Mouse (Mus musculus): ENCODE measurements around the gene Pcp4.

Gene Pcp4

DNA sequence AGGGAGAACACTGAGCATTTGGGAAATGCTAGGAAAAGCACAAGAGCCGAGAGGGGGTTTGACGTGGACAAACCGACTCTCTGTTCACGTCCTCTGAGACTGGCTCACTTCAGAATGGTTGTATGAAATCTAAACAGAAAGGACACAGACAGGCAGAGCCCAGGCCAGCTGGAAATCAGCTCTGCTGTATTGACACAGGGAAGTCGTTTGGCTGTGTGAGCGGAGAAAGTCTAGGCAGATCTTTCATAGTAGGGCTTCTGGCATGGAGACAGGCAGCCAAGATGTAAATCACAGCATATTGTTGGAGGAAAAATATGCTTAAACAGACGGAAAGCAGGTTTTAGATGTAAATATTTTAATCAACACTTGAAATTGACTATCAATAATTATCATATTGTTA is 5.4 kb downstream of the Pcp4 start:
- ChIA-PET POLR2A (no interaction called here), CTCF (interaction anchor here in 2 of 4 experiments (0.6 kb wide), 2 partner anchors 758 to 1025 kb away, joined by 4 to 5 read pairs; no protein-coding TSS in a partner anchor)

DNA sequence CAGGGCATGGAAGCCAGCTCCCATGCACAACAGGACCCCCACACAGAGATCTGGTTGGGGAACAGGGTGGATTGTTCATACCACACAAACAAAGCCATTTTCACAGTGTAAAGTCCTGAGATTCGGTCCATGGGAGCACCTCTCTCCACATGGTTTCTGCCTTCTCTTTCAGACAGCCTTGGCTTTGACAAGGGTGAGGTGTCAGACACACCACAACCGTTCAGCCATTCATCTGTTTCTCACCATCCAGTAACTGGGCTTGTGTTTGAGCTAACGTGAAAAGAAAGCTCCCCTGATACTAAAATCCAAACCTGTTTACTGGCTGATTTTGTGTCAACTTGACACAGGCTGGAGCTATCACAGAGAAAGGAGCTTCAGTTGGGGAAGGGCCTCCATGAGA is 6.8 kb downstream of the Pcp4 start:
- ChIA-PET CTCF (interaction anchor here in 1 of 4 experiments (0.7 kb wide), 1 partner anchor 166 kb away, joined by 8 read pairs; no protein-coding TSS in a partner anchor), POLR2A (interaction anchor here in 1 of 4 experiments (0.6 to 0.9 kb wide), 2 partner anchors 12 to 264 kb away, joined by 3 read pairs; no protein-coding TSS in a partner anchor)

DNA sequence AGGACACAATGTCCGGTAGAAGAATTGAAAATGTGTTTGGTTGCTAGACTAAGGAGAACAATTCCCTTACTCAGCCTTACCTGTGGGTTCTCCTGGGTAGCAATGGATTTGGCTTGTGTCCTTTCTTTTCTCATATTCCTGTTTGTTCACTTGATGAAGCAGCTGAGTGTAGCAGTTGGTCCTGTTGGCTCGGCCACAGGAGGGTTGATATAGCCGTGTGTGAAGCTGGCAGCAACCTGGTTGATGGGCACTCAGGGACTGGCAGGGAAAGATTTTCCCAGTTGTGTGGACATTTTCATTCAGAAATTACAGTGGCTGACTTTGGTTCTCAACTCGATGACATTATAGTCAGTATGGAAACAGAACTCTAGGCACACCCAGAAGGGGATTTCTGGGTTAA is 14.4 kb downstream of the Pcp4 start:
- POLR2A ChIA-PET, result no interaction called here
- CTCF ChIA-PET, result no interaction called here

DNA sequence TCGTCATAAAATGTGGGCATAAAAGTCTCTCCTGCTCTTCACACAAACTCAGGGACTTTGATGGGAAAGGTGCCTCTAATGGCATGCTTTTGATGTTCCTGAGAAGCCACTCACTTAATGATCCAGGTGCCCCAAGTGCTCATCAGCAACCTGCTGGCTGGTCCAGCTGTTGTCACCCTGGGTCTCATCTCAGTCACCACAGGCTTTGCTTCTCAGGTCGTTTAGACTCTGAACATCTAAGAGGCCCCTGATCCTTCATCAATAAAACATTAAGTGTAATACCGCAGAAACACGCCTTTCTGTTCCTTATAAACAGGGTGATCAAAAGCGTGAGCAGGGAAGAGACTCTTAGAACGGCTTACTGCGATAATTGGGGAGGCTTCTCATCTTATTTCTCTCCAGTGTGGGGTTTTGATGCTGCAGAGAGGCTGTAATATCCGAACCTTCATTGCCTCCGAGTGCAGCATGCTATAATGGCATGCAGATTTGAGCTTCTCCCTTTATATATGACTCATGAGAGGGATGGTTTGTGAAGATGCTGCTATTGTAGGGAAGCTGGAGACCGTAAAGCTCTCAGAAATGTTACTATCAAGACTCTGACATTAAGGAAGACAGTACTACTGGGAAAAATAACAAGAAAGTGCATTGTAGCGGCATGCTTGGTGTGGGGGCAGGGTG is 19.7 kb downstream of the Pcp4 start:
- CTCF ChIA-PET, result no interaction called here
- POLR2A ChIA-PET, result interaction anchor here in 1 of 4 experiments (1.6 kb wide), 1 partner anchor 13 kb away, joined by 3 read pairs; no protein-coding TSS in a partner anchor

DNA sequence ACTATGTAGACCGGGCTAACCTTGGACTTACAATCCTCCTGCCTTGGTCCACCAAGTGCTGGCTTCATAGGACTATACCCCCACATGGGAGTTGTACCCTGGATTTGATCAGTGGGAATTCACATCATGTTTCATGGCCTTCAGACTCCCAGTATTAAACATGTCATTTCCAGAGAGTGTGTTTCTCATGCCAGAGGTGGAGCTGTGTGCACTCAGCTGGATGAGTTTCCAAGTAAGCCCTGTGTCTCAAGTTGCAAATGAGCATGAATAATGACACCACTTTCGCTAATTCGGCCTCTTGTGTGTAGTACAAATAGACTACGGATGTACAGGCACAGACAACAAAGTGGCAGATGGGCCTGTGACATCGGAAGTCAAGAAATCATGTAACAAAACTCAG is 20.6 kb downstream of the Pcp4 start:
- ChIA-PET CTCF (interaction anchor here in 1 of 4 experiments (0.6 kb wide), 1 partner anchor 59 kb away, joined by 3 read pairs; no protein-coding TSS in a partner anchor), POLR2A (no interaction called here)

DNA sequence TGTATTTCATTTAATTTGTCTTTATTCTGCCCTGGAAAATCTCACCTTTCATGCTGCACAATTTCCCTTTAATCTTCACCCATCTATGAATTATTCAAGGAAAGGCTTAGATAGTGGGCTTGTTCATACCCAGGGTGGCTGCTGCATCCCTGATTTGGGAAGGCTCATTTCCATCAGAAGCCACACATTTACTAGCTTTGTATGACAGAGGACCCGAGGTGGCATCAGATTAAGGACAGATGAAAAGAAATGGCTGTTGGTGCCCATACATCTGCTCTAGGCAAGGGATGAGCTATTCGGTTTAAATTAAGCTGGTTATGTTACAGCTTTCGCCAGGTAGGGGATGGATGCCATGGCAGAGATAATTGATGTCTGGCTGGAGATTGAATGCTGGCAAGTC is 24.1 kb downstream of the Pcp4 start:
- CTCF ChIA-PET, result no interaction called here

DNA sequence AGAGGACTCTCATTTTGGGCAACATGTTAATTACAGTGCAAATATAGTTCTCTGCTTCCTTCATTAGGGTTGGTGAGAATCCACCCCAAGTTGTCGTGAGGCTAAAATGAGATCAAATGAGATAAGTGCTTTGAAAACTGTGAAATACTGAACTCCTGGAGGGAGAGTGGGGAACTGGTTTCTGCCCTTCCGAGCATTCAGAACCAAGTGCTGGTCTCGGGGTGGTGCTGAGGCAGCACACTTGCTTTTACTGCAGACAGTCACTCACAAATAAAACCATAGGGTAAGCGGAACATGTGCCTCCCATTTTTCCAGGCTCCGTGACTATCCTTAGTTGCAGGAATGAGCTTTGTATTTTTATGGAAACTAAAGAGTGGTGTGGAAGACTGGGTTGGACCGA is 26.7 kb downstream of the Pcp4 start:
- POLR2A ChIA-PET, result no interaction called here
- CTCF ChIA-PET, result interaction anchor here in 1 of 4 experiments (1.1 kb wide), 1 partner anchor 27 kb away, joined by 3 read pairs; the partner anchor contains the start of gene Pcp4

More for the DNA sequence above, 24.1 kb downstream of the Pcp4 start:
- POLR2A ChIA-PET, result no interaction called here

DNA sequence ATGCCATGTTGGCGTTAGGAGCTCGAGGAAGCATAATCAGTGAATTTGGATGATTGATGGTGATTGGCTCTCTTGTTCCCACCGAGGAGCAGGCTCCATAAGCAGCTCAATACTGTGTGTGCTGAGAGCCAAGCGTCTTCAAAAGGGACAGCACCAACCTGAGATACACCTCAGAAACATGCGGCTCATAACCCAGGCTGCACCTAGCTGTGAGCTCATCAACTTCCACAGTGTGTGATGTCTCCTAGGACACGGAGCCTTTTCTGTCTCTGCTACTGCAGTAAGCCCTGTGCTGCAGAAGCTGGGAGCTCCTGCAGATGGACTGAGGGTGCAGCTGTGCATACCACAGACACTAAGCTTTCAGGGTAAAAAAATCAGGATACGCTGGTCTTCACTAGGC is 31.5 kb downstream of the Pcp4 start:
- CTCF ChIA-PET, result interaction anchor here in 1 of 4 experiments (0.6 kb wide), 1 partner anchor 328 kb away, joined by 10 read pairs; no protein-coding TSS in a partner anchor
- POLR2A ChIA-PET, result no interaction called here

DNA sequence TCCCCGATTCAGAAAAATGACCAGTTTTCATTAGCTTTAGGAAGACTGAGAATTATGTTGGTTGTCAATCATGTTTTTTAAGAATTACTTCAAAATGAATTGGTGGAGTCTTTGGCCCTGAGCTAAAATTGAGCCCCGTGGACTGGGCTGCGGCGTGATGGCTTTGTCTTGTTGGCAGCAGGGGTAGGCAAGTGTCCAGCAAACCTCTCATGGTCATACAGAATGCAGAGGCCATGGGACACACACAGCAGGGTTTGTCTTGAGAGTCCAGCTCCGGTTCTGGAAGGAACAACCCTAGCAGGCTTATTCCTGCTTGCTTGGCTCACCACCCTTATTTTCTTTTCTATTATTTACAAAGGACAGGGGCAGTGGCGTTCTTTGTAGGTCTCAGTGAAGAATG is 33.8 kb downstream of the Pcp4 start:
- ChIA-PET CTCF (no interaction called here), POLR2A (no interaction called here)

DNA sequence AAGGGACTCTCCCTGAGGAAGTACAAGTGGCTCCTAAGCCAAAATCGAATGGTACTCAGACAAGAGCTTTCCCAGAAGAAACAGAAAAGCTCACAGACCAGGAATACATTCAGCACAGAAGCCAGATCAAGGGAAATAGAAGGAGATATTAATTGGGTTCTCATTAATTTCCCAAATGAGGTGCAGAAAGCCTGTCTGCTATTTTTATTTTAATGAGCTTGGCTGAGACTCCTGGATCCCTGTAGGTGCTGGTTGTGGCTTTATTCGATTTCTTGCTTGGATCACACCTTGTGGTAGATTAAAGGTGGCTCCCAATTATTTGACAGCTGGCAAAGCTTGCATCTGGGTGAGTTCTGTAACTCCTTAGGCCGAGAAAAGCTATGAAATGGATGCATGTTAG is 35.2 kb downstream of the Pcp4 start:
- CTCF ChIA-PET, result no interaction called here

DNA sequence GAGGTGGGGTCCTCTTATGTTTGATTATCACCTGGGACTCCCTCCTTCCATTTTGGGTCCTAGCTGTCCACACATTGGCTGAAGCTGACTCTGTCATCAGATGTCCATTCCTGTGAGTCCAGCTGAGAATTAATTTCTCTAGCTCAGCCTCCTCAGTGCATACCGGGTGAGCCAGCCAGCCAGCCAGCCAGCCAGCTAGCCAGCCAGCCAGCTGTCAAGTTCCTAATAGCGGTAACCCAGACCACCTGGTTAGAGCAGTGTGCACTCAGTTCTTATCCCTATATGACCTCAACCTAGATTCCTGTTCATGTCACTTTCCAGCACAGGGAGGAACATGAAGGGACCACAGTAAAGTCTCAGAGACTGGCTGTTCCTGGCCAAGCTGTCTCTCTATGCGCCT is 47.1 kb downstream of the Pcp4 start:
- CTCF ChIA-PET, result no interaction called here

More for the DNA sequence above, 35.2 kb downstream of the Pcp4 start:
- POLR2A ChIA-PET, result interaction anchor here in 2 of 4 experiments (0.6 to 0.9 kb wide), 2 partner anchors 14 to 1348 kb away, joined by 3 read pairs; no protein-coding TSS in a partner anchor

DNA sequence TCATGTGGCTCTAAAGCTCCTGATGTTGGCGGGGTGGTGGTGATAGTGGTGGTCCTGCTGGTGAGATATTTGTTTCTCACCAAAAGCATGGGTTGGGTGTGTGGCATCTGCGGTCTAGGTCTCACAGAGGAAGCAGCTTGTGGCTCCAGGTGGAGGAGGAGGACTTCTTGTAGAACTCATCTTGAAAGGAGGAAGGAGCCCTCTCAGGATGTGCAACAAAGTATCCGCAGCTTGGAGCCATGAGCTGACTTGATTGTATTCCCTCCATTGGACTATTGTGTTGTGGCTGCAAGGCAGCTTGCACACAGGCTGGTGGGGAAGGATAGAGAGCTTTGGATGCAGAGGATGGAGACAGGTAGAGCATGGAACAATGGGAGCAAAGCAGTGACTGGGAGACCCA is 60.1 kb downstream of the Pcp4 start:
- POLR2A ChIA-PET, result no interaction called here
- CTCF ChIA-PET, result no interaction called here

More for the DNA sequence above, 47.1 kb downstream of the Pcp4 start:
- POLR2A ChIA-PET, result interaction anchor here in 1 of 4 experiments (0.6 kb wide), 1 partner anchor 98 kb away, joined by 3 read pairs; no protein-coding TSS in a partner anchor

DNA sequence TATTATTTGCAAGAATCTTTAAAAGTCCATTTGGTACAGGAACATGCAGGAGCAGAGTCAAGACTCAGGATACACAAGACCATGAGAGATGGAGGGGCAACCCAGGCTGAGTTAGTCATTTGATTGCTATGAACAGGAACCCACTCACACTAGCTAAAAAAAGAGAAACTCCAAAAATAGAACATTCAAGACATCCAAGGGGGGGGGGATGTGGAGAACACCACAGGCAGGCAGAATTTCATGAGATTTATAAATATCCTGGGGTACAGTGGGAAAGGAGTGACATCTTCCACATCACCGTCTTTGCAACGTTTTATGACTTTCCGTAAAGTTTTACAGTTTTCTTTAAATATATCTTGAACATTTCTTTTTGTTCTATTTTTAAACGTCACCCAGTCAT is 61.1 kb downstream of the Pcp4 start:
- CTCF ChIA-PET, result no interaction called here
- POLR2A ChIA-PET, result no interaction called here

DNA sequence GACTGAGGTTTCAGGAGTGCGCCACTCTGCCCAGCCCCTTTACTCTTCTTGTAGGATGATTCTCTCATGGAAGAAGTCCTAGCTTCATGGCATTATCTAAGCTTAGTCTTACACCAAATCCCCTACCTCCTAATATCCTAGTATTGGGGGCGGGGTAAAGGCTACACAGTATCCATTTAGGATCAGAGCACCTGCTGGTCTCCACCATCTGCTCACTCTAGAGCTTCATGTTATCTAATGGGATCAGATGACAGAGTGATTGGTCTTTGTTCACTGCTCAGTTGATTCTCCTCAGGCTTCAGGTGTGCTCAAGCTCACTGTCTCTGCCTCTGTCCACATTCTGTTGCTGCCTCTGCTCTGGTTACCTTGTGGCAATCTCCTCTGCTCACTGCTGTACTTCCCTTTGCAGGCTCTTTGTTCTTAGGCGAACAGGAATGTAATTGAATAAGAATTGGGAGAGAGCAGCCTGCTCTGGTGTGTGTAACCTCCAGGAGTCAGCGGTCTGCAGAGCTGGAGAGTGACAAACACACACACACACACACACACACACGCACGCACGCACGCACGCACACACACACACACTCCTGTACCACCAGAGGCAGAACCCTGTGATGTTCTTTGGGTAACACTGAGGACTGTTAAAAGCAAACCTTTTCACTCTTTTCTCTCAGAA is 62.6 kb downstream of the Pcp4 start:
- ChIA-PET POLR2A (no interaction called here), CTCF (no interaction called here)

DNA sequence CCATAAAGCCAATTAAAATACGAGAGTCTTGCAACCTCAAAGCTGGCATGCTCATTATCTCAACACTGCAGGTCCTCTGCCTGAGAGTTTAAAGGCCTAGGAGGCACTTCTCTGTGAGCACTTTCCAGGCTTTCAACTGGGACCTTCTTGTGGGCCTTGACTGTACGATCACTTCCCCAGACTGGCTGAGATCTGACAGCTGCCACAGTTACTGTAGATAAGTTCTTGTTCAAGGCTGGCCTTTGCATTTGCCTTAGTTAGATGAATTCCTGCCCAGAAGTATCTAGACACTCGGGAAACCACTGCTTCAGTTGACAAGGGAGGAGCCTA is 63.1 kb downstream of the Pcp4 start:
- ChIA-PET POLR2A (no interaction called here), CTCF (no interaction called here)

DNA sequence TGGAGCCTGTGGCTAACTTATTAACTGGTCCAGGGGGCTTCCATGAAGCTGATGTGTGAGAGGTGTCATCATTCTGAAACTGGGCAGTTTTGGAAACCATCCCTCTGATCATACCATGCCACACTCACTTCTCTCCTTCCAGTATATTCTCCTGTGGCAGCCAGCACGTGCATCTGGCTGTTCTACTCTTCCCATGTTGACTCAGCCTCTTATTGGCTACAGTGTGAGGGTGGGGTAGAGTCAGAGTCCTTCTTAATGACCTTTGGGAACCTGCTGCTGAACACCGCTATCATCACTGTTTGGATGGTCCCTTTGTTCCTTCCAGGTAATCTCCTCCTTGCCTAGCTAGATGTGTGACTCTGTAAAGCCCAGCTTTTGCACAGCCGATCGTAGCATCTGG is 63.6 kb downstream of the Pcp4 start:
- POLR2A ChIA-PET, result no interaction called here
- CTCF ChIA-PET, result no interaction called here

DNA sequence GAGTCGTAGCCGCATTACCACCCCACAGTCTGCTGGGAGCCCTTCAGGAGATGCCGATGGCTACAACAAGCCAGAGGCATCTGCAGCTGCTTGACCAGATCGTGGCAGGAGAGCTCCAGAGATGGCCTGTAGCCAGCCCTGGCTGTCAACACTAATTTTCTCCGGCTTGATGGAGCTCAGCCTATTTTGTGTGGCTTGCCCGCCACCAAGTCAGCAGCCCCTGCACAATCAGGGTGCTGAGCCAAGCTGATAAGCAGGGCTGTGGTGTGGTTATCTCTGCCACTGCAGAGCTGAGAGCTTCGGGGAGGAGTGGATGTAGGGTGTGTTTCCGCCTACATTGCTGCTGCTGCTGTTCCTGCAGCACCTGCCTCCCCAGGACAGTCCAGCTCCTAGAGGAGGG is 66.3 kb downstream of the Pcp4 start:
- ChIA-PET CTCF (interaction anchor here in 1 of 4 experiments (1.0 kb wide), 1 partner anchor 66 kb away, joined by 3 read pairs; the partner anchor contains the start of gene Pcp4), POLR2A (no interaction called here)

DNA sequence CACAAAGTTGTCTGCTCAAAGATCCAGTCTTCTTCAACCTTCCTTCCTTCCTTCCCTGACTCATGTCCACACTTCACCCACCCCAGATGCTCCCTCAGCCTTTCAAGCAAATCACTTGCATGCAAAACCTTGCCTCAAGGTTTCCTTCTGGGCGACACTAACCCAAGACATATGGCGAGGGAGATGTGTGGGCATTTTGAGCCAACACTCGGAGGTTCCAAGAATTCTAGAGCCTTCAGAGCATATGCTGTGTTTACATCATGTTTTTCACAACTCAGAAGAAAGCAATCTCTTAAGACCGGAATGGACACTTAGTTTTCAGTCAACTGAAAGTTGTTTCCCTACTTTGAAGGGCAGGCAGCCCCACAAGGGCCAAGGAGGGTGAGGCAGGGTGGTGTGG is 67.9 kb downstream of the Pcp4 start:
- ChIA-PET POLR2A (no interaction called here), CTCF (no interaction called here)

DNA sequence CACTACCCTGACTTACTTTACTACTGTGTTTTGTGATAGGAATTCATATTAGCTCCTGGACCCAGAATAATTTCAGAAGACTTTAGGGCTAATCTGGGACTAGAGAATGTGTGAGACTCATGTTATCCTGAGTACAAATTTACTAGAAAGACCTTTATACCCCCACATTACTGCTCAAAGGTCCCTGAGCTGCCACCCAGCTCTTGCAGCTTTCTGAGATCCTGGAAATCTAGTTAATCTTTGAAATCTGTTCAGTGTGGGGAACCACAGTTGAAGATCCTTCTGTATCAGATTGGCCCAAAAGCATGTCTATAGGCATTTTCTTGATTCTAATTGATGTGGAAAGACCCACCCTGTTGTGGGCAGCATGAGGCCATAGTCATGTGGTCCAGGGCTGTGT is 69.0 kb downstream of the Pcp4 start:
- POLR2A ChIA-PET, result no interaction called here
- CTCF ChIA-PET, result no interaction called here

DNA sequence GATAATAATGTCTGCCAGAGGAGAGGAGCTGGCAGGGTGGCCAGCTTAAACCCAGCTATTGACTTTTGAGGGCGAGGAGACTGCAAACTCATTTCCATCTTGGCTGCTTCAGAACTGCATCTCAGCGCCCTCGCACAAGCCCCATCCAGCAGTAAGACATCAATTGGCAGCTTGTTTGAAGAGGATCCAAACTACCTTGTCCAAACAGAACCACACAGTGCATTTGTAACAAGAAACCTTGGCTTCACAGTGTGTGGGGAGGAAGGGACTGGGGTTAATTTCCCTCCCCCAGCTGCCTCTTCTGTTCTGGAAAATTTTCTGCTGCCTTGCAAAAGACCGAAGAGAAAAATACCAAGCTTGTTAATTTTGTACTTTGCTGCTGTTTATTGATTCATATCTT is 71.7 kb downstream of the Pcp4 start:
- ChIA-PET CTCF (no interaction called here), POLR2A (no interaction called here)

DNA sequence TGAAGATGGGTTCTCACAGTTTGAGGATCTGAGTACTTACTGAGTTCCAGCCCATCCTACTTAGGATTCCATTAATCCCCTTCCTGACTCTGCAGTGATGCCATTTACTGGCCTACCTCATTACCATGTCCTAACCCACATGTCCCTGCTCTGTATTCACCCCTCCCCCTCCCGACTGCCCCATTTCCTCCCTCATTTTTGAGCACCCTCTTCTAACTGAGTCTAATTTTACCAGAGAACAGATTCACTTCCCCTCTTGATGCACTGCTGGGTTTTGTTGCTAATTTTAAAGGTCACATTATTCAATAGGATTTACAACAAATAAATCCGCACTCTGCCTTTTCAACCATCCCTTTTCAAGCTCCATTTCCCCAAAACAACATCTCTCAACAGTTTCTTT is 73.7 kb downstream of the Pcp4 start:
- ChIA-PET POLR2A (no interaction called here), CTCF (no interaction called here)

All from embryonic stem cell, embryonic (primary cell).